Mouse (Mus musculus) neural tube, embryonic 14.5 days (tissue): ENCODE data around the gene Krtap5-1. TPM values are rescaled to one million over a fixed set of nuclear protein-coding genes. Genes with fewer than 3 reads are reported as not detected.

ENCODE experiments used
- polyA plus RNA-seq: library from polyadenylated mRNA; unstranded; fragments of >200 nt; fragmentation: Nextera tagmentation; extraction: Ambion mirVana; gene quantifications from 2 replicates; pipeline ENCODE4 v1.2.1, GENCODE M21; 2014

The Krtap5-1 gene
- polyA plus RNA-seq, 1 experiment from 2014 or later = not detected

Other genes with a start within 250 kb of the Krtap5-1 start
- 50.5 and 53.5 TPM in 2 replicates for gene Mob2, start 236.1 kb downstream of the Krtap5-1 start, polyA plus RNA-seq
- gene Dusp8, start 201.3 kb downstream of the Krtap5-1 start, polyA plus RNA-seq = 136 and 141 TPM in 2 replicates
- gene Gm45618, start 176.4 kb downstream of the Krtap5-1 start, polyA plus RNA-seq = not detected in 2 replicates
- not detected in 2 replicates for gene Gm39115, start 161.1 kb downstream of the Krtap5-1 start, polyA plus RNA-seq
- gene Gm45337, start 152.5 kb downstream of the Krtap5-1 start, polyA plus RNA-seq = not detected in 2 replicates
- gene Gm29735, start 140.0 kb downstream of the Krtap5-1 start, polyA plus RNA-seq = not detected in 2 replicates
- gene Gm4553, start 131.4 kb downstream of the Krtap5-1 start, polyA plus RNA-seq = 0.40 TPM in 1 of 2 replicates, not detected in the other
- not detected in 2 replicates for gene Krtap5-2, start 121.1 kb downstream of the Krtap5-1 start, polyA plus RNA-seq
- gene Gm10153, start 106.7 kb downstream of the Krtap5-1 start, polyA plus RNA-seq = not detected in 2 replicates
- gene Krtap5-3, start 95.8 kb downstream of the Krtap5-1 start, polyA plus RNA-seq = not detected in 2 replicates
- not detected in 2 replicates for gene Gm7579, start 85.3 kb downstream of the Krtap5-1 start, polyA plus RNA-seq
- not detected in 2 replicates for gene Krtap5-5, start 67.1 kb downstream of the Krtap5-1 start, polyA plus RNA-seq
- gene Gm40460, start 56.0 kb downstream of the Krtap5-1 start, polyA plus RNA-seq = not detected in 2 replicates
- not detected in 2 replicates for gene Gm2431, start 38.8 kb downstream of the Krtap5-1 start, polyA plus RNA-seq
- gene Gm4559, start 22.8 kb downstream of the Krtap5-1 start, polyA plus RNA-seq = not detected in 2 replicates
- not detected in 2 replicates for gene Krtap5-4, start 6.4 kb upstream of the Krtap5-1 start, polyA plus RNA-seq
- 6.0 and 11.2 TPM in 2 replicates for gene Ifitm10, start 76.6 kb upstream of the Krtap5-1 start, polyA plus RNA-seq
- 2.9 TPM in 1 of 2 replicates, not detected in the other for gene Gm49369, start 85.5 kb upstream of the Krtap5-1 start, polyA plus RNA-seq
- 250 and 288 TPM in 2 replicates for gene Ctsd, start 90.9 kb upstream of the Krtap5-1 start, polyA plus RNA-seq
- not detected in 2 replicates for gene Syt8, start 137.7 kb upstream of the Krtap5-1 start, polyA plus RNA-seq
- gene Tnni2, start 144.7 kb upstream of the Krtap5-1 start, polyA plus RNA-seq = 1.4 and 4.3 TPM in 2 replicates
- gene Lsp1, start 163.7 kb upstream of the Krtap5-1 start, polyA plus RNA-seq = 3.9 and 5.6 TPM in 2 replicates
- gene Tnnt3, start 201.7 kb upstream of the Krtap5-1 start, polyA plus RNA-seq = 2.3 and 4.8 TPM in 2 replicates
- 16.0 and 21.4 TPM in 2 replicates for gene Mrpl23, start 235.6 kb upstream of the Krtap5-1 start, polyA plus RNA-seq